Mouse (Mus musculus) ES-E14 (cell line): ENCODE data around the gene Dlg2. TPM values are rescaled to one million over a fixed set of nuclear protein-coding genes. Genes with fewer than 3 reads are reported as not detected.

Source experiments
- DNase-seq: peaks from one replicate; pipeline ENCODE4 v3.0.0-alpha.2; 2013; ENCODE audit warnings: low read depth, low spot score
- H3K27ac ChIP-seq: 2 replicates; pipeline ENCODE4 v1.5.1; 2012; ENCODE audit warnings: low read depth, mild to moderate bottlenecking, low read length, moderate library complexity, mixed read lengths; ENCODE audit not compliant: poor library complexity, insufficient read depth, severe bottlenecking
- H3K36me3 ChIP-seq: 2 replicates; pipeline ENCODE4 v1.6.1; 2012; ENCODE audit warnings: mild to moderate bottlenecking, low read length, moderate library complexity, mixed read lengths; ENCODE audit not compliant: control insufficient read depth, poor library complexity, insufficient read depth, severe bottlenecking
- H3K4me1 ChIP-seq, 2 experiments: fragments of 150-350 bp in 1 of 2; sonication (generic) in 1 of 2; 2 replicates each; pipeline ENCODE4 v1.6.1; 2012; ENCODE audit warnings: low read length in 2 of 2, mild to moderate bottlenecking in 1 of 2, mixed read lengths in 1 of 2; ENCODE audit not compliant: control insufficient read depth in 2 of 2, insufficient read depth in 2 of 2, poor library complexity in 1 of 2
- H3K4me3 ChIP-seq, 2 experiments: fragments of 150-350 bp in 1 of 2; sonication (generic) in 1 of 2; 2 replicates each; pipeline ENCODE4 v1.5.1; 2012; ENCODE audit warnings: low read length in 2 of 2, low read depth in 1 of 2, mild to moderate bottlenecking in 1 of 2, mixed read lengths in 1 of 2; ENCODE audit not compliant: insufficient read depth in 1 of 2, poor library complexity in 1 of 2, severe bottlenecking in 1 of 2
- H3K9ac ChIP-seq: 2 replicates; pipeline ENCODE4 v1.6.1; 2012; ENCODE audit warnings: low read depth, mild to moderate bottlenecking, low read length, mixed read lengths; ENCODE audit not compliant: poor library complexity, insufficient read depth, severe bottlenecking
- H3K9me3 ChIP-seq: fragments of 150-350 bp; sonication (generic); 2 replicates; pipeline ENCODE4 v1.6.1; 2012; ENCODE audit warnings: low read depth, mild to moderate bottlenecking, low read length; ENCODE audit not compliant: control insufficient read depth, insufficient read depth
- CHD2 ChIP-seq: IDR thresholded peaks from 2 replicates; pipeline ENCODE4 v1.6.1; 2014; ENCODE audit warnings: mild to moderate bottlenecking, low read depth, low read length, inconsistent platforms
- HCFC1 ChIP-seq: IDR thresholded peaks from 2 replicates; pipeline ENCODE4 v1.6.1; 2012; ENCODE audit warnings: low read length, inconsistent platforms, borderline replicate concordance; ENCODE audit not compliant: insufficient read depth
- MAFK ChIP-seq: IDR thresholded peaks from 2 replicates; pipeline ENCODE4 v1.6.1; 2014; ENCODE audit warnings: mild to moderate bottlenecking, low read depth, low read length, inconsistent platforms; ENCODE audit not compliant: insufficient read depth
- ZC3H11A ChIP-seq: IDR thresholded peaks from 2 replicates; pipeline ENCODE4 v1.6.1; 2012; ENCODE audit warnings: low read depth, mild to moderate bottlenecking, inconsistent platforms, low read length, borderline replicate concordance
- ZNF384 ChIP-seq: IDR thresholded peaks from 2 replicates; pipeline ENCODE4 v1.6.1; 2012; ENCODE audit warnings: low read depth, low read length, inconsistent platforms
- in situ Hi-C, 2 experiments: fragments of 600-800 bp; cut with MboI; formaldehyde crosslinking; loops; one replicate each; pipeline ENCODE4 v1.15.1; 2025; ENCODE audit warnings: low sequenced_read_pairs in 2 of 2, inconsistent platforms in 1 of 2; ENCODE audit not compliant: unreplicated experiment in 2 of 2
- total RNA-seq: library from RNA; depleted of rRNA; stranded (reverse); fragments of 300-350 nt; gene quantifications from 2 replicates; pipeline ENCODE4 v1.2.3, GENCODE M21; 2012

Gene Dlg2
- total RNA-seq, 1 experiment, result 0.13 TPM

DNA sequence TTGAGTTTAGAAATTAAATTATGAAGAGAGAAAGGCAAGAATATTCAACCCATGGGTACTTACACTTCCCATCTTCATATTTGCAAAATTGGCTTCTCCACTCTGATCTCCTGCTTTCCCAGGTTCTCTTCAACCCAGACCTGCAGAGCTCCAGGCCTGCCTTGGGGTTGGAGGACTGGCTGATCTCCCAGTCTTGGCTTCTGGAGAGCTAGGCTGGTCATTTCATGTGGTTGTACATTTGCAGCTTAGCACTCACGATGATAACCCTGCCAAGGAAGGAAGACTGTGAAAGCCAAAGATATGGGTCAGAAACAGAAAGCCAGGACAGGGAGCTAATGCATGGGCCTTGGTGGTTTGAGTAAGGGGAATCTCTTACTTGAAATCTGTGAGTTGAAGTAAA lies 1176.6 kb downstream of the Dlg2 start:
- H3K4me3 ChIP-seq, result no peak overlapping the region
- no peak overlapping the region for H3K9ac ChIP-seq
- no peaks in the 10 kb centered on the region for H3K4me1 ChIP-seq
- H3K27ac ChIP-seq, result no peak overlapping the region
- no peak for TF ChIP-seq CHD2
- no peaks in the 10 kb centered on the region for H3K36me3 ChIP-seq
- H3K9me3 ChIP-seq, result no peaks in the 10 kb centered on the region
- in situ Hi-C loops, result no loop called here
- no peak for DNase-seq

DNA sequence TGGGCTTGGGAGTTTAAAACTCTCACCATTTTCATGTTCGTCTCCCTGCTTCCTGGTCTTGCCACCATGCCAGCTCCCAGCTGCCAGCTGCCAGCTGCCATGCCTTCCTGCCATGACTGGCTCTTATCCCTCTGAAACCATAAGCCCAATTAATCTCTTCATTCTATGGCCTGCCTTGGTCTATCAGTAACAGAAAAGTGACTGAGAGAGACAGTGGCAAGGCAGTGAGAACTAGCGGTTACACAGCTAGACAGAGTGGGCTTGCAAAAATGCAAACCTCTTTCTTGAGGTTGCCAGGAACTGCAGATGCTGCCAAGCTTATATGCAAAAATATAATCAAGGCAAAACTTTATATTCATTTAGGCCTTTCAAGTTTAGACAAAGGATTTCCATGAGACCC lies 1183.0 kb downstream of the Dlg2 start:
- no peaks in the 10 kb centered on the region for H3K36me3 ChIP-seq
- H3K9me3 ChIP-seq, result no peaks in the 10 kb centered on the region
- no peak for DNase-seq
- H3K27ac ChIP-seq, result no peak overlapping the region
- no peak overlapping the region for H3K4me3 ChIP-seq
- TF ChIP-seq ZNF384 (no peak), ZC3H11A (no peak), HCFC1 (no peak), MAFK (no peak), CHD2 (no peak)
- no peak overlapping the region for H3K9ac ChIP-seq
- H3K4me1 ChIP-seq, result no peaks in the 10 kb centered on the region
- in situ Hi-C loops, result no loop called here

DNA sequence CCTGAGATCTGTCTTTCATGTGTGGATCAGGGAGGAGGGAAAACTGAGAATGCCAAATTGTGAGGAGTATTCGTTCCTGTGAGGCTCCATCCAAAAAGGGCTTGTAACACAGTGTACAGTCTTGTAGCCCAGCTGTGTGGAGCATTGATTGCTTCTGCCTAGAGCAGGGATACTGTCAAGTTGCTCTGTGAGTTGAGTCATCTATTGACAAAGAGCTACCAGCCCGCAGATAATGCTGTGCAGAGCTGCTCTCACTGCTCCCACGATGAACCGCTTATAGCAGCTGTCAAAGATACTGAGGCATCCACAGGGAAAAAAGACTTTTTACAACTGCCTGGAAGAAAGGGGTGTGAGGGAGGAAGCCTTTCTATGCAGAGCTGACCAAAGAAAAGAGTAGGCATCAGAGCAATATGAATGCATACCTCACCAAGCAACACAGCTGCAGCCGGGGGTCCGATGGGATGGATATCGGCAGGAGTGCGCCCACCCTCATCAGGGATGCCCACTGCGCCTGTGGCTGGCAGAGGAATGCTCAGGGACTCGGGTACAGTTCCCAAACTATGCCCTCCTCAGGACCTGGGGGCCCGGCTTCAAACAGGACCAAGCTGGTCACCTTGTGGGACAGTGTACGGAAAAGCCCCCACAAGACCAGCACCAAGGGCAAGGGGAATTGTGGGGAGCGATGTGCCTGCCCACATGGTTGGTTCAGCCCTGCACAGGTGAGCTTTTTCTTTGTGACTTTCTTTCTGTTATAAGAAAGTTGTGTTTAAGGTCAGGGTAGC lies 1196.0 kb downstream of the Dlg2 start:
- Histone ChIP-seq H3K9me3 (no peaks in the 10 kb centered on the region), H3K27ac (no peak overlapping the region), H3K4me1 (no peaks in the 10 kb centered on the region), H3K9ac (no peak overlapping the region), H3K4me3 (no peak overlapping the region), H3K36me3 (no peaks in the 10 kb centered on the region)
- DNase-seq, result no peak
- in situ Hi-C loops, result no loop called here
- TF ChIP-seq MAFK (no peak), CHD2 (no peak), ZNF384 (no peak), ZC3H11A (no peak), HCFC1 (no peak)

DNA sequence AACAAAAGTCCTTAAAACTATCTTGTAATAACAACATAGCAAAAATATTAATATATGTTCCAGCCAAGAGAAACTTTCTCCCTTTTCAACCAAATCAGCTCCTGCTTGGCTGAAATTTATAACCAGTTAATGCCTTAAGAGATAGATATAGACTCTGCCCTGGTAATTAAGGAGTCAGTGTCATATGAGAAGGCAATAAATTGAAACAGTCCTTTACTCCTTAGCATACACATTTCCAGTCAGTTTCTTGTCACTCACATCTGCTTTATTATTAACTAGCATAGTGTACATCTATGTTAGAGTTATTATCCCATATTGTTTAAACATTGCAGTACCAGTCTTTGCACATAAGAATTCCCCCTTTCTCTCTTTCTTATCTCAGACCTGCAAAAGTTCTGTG lies 1197.9 kb downstream of the Dlg2 start:
- DNase-seq, result no peak
- in situ Hi-C loops, result no loop called here
- TF ChIP-seq ZC3H11A (no peak), HCFC1 (no peak), ZNF384 (no peak), CHD2 (no peak), MAFK (no peak)

DNA sequence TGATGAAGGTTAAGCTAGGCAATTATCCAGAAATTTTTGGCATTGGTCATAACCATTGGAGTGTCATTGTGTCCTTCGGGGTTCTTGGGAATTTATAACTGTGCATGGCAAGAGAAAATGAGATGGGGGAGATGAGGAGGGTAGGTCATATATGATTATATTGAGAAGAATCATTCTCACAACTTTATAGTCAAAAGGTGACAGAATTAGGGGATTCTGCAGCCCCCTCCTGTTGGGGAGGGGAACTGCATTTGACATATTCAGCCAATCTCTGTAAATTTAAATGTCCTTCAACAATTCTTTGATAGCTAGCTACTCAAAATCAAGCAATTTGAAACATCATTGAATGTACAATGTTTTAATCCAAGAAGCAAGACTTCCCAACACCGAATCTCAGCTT lies 1201.5 kb downstream of the Dlg2 start:
- Histone ChIP-seq H3K9me3 (no peaks in the 10 kb centered on the region), H3K36me3 (no peaks in the 10 kb centered on the region), H3K27ac (no peak overlapping the region), H3K4me1 (no peaks in the 10 kb centered on the region), H3K4me3 (no peak overlapping the region), H3K9ac (no peak overlapping the region)
- TF ChIP-seq ZNF384 (no peak), HCFC1 (no peak), MAFK (no peak), CHD2 (no peak), ZC3H11A (no peak)
- in situ Hi-C loops, result no loop called here
- DNase-seq, result no peak

More for the DNA sequence above, 1197.9 kb downstream of the Dlg2 start:
- no peak overlapping the region for H3K4me3 ChIP-seq
- no peak overlapping the region for H3K27ac ChIP-seq
- H3K4me1 ChIP-seq, result no peaks in the 10 kb centered on the region
- no peaks in the 10 kb centered on the region for H3K36me3 ChIP-seq
- no peak overlapping the region for H3K9ac ChIP-seq
- H3K9me3 ChIP-seq, result no peaks in the 10 kb centered on the region
